In genomic region chr11:26331238-26331637, GRCm38 (mm10) we compare ENCODE assay signal across 13 mouse cellular contexts.
"Had no signal": no experiment of that assay in that cellular context is flagged by ENCODE, and none has a peak within 500 bp of the region (broad histone marks: within the 10 kb centered on the region; RNA-seq: fewer than 3 reads in every experiment).

No protein-coding gene starts in this region.

- DNase-seq: lung, adult 18-20 months; lung, embryonic 14.5 days; lung, postnatal 10 days; lung, postnatal 4 days; midbrain, embryonic 14.5 days; retina, postnatal 1 day; right cerebral cortex, adult 18-20 months; right cerebral cortex, postnatal 25 days; spleen, adult 18-20 months; thymus, adult 18-20 months; thymus, postnatal 14 days; thymus, postnatal 36 days had no signal

- ATAC-seq: midbrain, embryonic 16.5 days had no signal
